Mouse (Mus musculus): ENCODE measurements around the gene Hoxd12. TPM values are rescaled to one million over a fixed set of nuclear protein-coding genes. Genes with fewer than 3 reads are reported as not detected.

Gene Hoxd12
- polyA plus RNA-seq, 1 experiment from 2014 or later: not detected

DNA sequence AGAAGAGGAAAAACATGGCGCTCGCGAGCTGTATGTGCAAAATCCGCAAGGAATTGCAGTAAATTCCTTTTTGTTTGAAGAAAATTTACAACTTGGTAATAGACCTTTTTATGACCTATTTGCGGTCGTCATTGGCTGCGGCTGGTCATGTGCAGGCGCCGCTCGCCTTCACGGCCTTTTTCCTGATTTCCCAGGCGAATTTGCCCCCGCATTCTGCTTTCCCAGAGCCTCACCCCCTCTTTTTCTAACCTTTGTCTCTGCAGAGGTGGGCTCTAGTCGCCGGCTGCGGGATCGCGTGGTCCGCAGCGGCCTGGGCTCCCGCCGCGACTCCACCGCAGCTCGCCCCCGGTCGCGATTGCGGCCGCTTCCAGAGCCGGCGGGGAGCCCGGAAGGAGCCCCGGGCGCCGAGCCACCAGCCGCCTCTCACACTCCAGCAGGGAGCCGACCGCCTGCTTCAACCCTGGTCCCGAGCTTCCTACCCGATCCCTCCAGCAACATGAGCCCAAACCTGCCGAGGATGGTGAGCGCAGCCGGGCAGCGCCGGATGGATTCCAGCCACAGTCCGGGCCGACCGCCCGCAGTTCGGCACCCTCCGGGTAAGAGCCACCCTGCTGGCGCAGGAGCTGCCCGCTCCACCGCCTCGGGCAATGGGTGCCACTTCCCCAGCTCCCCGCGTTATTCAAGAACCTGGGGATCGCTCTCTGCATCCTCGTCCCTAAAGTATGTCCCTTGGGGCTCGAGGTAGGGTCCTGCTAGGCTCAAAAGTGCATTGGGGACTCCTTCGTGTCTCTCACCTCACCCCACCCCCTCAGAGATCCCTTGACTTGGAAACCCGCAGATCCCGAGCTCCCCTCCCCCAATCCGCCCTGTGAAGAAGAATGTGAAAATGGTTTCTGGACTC lies 37.2 kb downstream of the Hoxd12 start, which contains the start of the genes Hoxd3 and Hoxd4:
Hoxd3 (plus strand) TSS at position 207 of the 901 bp plus-strand sequence.
Hoxd4 (plus strand) TSS at position 209 of the 901 bp plus-strand sequence.
- Histone ChIP-seq H3K4me2 (peak within 1 kb of the TSS; percentile 44), H3K27ac (replicated peaks) (peak within 1 kb of the TSS; percentile 73), H3K4me3 (peak within 1 kb of the TSS; percentile 34), H3K36me3 (no peaks in the 10 kb centered on the region), H3K27me3 (peaks cover 81% of the 10 kb centered on the region), H3K9ac (peak within 1 kb of the TSS; percentile 3; the same call in 1 of the 2 replicates), H3K9me3 (no peaks in the 10 kb centered on the region), H3K4me1 (replicated peaks) (peaks cover 12% of the 10 kb centered on the region)
- no peak; the same call in 1 of the 2 replicates for ATAC-seq (ENCODE audit: low FRiP score, low read depth)
- WGBS: under 1% methylated on average over 65 of the region's 65 CpGs

DNA sequence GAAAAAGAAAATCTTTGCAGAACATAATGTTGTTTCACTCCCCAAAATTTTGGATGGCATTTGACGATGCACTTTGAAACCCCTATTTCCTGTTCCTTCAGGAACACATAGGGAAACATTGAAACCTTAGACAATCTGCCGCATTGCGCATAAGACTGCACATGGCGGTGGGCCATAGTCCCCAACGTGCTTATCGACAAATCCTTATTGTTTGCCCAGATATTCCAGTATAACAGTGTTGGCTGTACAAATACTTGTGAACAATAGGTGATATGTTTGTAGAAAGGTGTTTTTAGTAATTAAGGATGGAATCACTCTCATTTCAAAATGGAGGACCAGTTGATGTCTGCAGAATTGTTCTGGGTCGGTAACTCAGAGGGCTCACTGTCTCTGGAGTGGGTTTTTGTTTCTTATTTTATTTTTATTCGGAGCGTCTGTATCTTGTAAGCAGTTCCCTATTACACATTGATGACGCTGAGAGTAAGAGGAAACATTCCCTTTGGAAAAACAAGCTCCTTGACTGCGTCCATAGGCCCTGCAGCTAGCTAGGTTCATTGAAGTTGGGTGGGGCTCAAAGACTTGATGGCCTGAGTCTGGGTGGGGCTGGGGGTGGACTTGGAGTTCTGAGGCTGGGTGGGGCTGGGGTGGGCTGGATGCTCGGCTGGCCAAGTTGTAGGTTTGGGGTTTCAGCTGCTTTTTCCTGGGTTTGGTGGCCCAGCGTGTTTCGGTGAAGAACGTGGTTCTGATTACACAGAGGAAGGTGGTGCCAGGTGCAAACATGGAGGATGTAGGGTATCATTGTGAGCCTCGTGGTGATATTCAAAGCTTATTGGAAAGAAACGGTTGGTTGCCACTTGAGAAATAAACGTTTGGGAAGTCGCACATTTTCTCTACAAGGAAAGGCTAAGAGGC lies 38.7 kb downstream of the Hoxd12 start:
- ATAC-seq (ENCODE audit: low FRiP score, low read depth): no peak
- no peaks in the 10 kb centered on the region for H3K9me3 ChIP-seq
- no peak overlapping the region for H3K9ac ChIP-seq
- H3K4me2 ChIP-seq: no peak overlapping the region
- no peaks in the 10 kb centered on the region for H3K36me3 ChIP-seq
- H3K4me1 ChIP-seq (replicated peaks): peaks cover 12% of the 10 kb centered on the region
- H3K27me3 ChIP-seq: peaks cover 81% of the 10 kb centered on the region
- H3K27ac ChIP-seq (replicated peaks): no peak overlapping the region; the same call in 1 of the 2 replicates
- H3K4me3 ChIP-seq: peak overlapping the region; percentile 34
- 6% methylated on average over 19 of the region's 19 CpGs for WGBS

DNA sequence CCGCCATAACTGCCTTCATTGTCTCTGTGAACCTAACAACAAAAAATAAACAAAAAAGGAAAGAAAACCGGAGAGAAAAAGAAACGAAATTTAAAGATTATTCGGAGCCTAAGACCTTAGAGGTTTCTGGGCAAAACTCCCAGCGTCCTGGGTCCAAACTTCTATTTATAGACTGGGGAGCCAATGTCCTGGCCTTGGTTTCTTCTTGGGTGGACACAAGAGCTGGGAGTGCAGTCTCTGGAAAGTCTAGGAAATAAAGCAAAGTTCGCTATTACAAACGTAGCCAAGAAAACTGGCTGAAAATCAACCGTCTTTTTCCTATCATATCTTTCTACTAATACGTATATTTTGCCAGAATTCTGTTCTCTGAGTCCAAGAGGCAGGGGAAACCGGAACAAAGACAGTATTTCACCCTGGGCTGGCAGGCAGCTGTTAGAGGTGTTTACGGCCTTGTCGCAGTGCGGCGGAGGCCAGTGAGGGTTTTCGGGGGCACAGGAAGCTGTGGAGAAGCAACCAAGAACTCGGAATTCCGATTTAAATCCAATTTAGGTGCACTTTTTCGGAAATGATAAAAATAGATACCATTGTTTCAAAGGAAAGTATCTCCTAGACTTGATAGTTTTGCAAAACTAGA lies 39.5 kb downstream of the Hoxd12 start:
- Histone ChIP-seq H3K9me3 (no peaks in the 10 kb centered on the region), H3K4me1 (replicated peaks) (peaks cover 12% of the 10 kb centered on the region), H3K4me3 (peak overlapping the region; percentile 34), H3K4me2 (peak overlapping the region; percentile 66; the same call in 1 of the 2 replicates), H3K9ac (no peak overlapping the region), H3K36me3 (no peaks in the 10 kb centered on the region), H3K27ac (replicated peaks) (no peak overlapping the region; the same call in 1 of the 2 replicates), H3K27me3 (peaks cover 81% of the 10 kb centered on the region)
- 6% methylated on average over 18 of the region's 18 CpGs for WGBS
- ATAC-seq (ENCODE audit: low FRiP score, low read depth): no peak

- WGBS: under 1% methylated on average over 14 of the region's 14 CpGs
- Histone ChIP-seq H3K9ac (no peak overlapping the region), H3K27ac (replicated peaks) (no peak overlapping the region), H3K27me3 (peaks cover 80% of the 10 kb centered on the region), H3K4me2 (peak overlapping the region; percentile 66), H3K4me3 (0 out of 2 replicates have a peak overlapping the region, but pooled peaks have one; percentile 34), H3K36me3 (no peaks in the 10 kb centered on the region), H3K4me1 (replicated peaks) (peaks cover 12% of the 10 kb centered on the region), H3K9me3 (no peaks in the 10 kb centered on the region)
- ATAC-seq (ENCODE audit: low FRiP score, low read depth): no peak; the same call in 1 of the 2 replicates
These were observed 40.1 kb downstream of the Hoxd12 start for GRCm38 (mm10) chr2:74714881-74715280.

DNA sequence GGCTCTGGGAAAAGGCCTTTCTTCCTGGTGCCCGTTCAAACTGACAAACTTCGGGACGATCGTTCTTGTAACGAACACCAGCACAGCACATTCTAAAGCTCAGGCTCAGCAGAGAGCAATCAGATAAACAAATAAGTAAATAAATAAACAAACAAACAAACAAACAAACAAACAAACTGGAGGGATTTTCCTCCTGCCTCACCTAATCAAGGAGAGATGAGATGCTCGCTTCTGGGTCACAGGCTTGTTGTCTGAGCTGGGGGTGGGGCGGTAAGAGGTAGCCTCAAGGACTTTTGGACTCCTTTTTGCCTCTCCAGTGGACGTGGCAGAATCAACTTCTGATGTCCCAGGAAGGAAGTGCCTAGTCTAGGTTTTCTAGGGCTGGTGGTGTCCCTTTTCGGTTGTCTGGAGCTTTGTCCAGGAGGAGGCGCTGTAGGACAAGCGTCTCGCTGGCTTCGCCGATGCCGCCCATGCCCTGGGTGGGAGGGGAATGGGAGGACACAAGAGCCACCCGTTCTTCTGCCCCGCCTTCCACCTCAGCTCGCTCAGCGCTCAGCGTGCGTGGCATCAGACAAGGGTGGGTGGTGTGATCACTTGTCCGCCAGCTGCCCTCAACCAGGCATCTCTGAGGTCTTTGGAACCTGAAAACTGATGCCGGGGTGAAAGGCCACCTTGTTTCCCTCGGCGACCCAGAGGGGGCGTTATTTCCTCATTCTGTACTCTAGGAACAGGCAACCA lies 40.9 kb downstream of the Hoxd12 start:
- H3K9me3 ChIP-seq: no peaks in the 10 kb centered on the region
- no peak overlapping the region for H3K9ac ChIP-seq
- WGBS: 3% methylated on average over 26 of the region's 26 CpGs
- H3K4me1 ChIP-seq (replicated peaks): peaks cover 12% of the 10 kb centered on the region
- H3K36me3 ChIP-seq: no peaks in the 10 kb centered on the region
- peaks cover 78% of the 10 kb centered on the region for H3K27me3 ChIP-seq
- peak overlapping the region; percentile 66 for H3K4me2 ChIP-seq
- peak overlapping the region; percentile 37 for H3K4me3 ChIP-seq
- ATAC-seq (ENCODE audit: low FRiP score, low read depth): peak; percentile 76
- no peak overlapping the region for H3K27ac ChIP-seq (replicated peaks)

GRCm38 (mm10) chr2:74720384-74720783 lies 45.6 kb downstream of the Hoxd12 start:
- Histone ChIP-seq H3K36me3 (no peaks in the 10 kb centered on the region), H3K27me3 (peaks cover 84% of the 10 kb centered on the region), H3K27ac (replicated peaks) (no peak overlapping the region), H3K4me2 (no peak overlapping the region), H3K4me3 (no peak overlapping the region), H3K9ac (no peak overlapping the region), H3K4me1 (replicated peaks) (peaks cover 5% of the 10 kb centered on the region), H3K9me3 (no peaks in the 10 kb centered on the region)
- 10% methylated on average over 2 of the region's 2 CpGs for WGBS
- ATAC-seq (ENCODE audit: low FRiP score, low read depth): no peak

DNA sequence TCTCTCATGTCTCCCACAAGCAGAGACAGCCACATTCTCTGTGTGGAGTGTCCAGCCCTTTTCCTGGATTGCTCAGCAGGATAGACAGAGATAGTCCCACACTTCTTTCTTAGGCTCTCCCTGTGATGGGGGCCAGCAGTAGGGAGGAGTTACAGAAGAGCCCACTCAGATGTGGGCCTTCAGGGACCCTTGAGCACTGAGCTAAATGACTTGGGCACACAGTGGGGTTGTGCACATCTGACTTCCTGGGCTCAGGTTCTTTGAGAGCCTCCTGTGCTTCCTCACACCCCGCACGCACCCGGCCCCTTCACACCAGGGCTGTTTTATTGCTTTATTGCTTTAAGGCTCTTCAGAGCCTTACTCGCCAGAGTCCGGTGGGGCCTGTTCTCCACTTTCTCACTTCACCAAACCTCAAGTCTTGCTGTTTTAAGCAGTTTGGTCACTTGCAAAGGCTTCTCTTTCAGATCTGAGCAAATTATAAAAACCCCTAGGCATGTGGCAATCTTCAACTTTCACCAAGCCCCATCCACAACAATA lies 46.2 kb downstream of the Hoxd12 start:
- 17% methylated on average over 5 of the region's 5 CpGs for WGBS

GRCm38 (mm10) chr2:74721882-74722281 lies 47.1 kb downstream of the Hoxd12 start:
- Histone ChIP-seq H3K4me2 (0 out of 2 replicates have a peak overlapping the region, but pooled peaks have one; percentile 1), H3K36me3 (no peaks in the 10 kb centered on the region), H3K9me3 (no peaks in the 10 kb centered on the region), H3K9ac (no peak overlapping the region), H3K4me3 (no peak overlapping the region), H3K27me3 (peaks cover 79% of the 10 kb centered on the region), H3K27ac (replicated peaks) (no peak overlapping the region), H3K4me1 (replicated peaks) (peaks cover 9% of the 10 kb centered on the region)
- whole genome bisulfite sequencing: 13% methylated on average over 6 of the region's 6 CpGs
- ATAC-seq (ENCODE audit: low FRiP score, low read depth): no peak

More for the DNA sequence above, 46.2 kb downstream of the Hoxd12 start:
- Histone ChIP-seq H3K4me2 (0 out of 2 replicates have a peak overlapping the region, but pooled peaks have one; percentile 6), H3K4me1 (replicated peaks) (peaks cover under 1% of the 10 kb centered on the region), H3K27me3 (peaks cover 79% of the 10 kb centered on the region), H3K36me3 (no peaks in the 10 kb centered on the region), H3K4me3 (no peak overlapping the region), H3K9me3 (no peaks in the 10 kb centered on the region), H3K9ac (no peak overlapping the region), H3K27ac (replicated peaks) (no peak overlapping the region)
- no peak for ATAC-seq (ENCODE audit: low FRiP score, low read depth)

DNA sequence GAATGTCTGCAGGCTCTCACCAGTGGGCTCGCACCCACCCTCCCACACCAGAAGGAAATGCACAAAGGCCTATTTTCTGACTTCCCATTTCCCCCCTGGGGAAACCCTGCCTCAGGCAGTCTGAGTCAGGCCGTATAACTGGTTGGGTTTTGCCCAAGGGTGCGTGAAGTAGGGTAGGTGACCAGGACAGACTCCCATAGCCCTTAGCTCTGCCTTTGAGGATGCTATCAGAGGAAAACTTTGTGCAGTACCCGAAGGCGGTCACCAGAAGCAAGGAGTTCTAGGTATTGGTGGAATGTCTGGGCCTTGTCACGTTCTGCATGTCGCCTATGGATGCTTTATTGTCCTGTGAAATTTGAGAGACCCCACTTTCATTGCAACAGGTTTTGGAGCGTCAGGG lies 48.1 kb downstream of the Hoxd12 start:
- Histone ChIP-seq H3K36me3 (no peaks in the 10 kb centered on the region), H3K9ac (no peak overlapping the region), H3K4me3 (peak overlapping the region; percentile 4; the same call in 1 of the 2 replicates), H3K4me2 (peak overlapping the region; percentile 28), H3K4me1 (replicated peaks) (peaks cover 16% of the 10 kb centered on the region), H3K27ac (replicated peaks) (no peak overlapping the region), H3K27me3 (peaks cover 75% of the 10 kb centered on the region), H3K9me3 (no peaks in the 10 kb centered on the region)
- 8% methylated on average over 8 of the region's 8 CpGs for WGBS
- no peak for ATAC-seq (ENCODE audit: low FRiP score, low read depth)

DNA sequence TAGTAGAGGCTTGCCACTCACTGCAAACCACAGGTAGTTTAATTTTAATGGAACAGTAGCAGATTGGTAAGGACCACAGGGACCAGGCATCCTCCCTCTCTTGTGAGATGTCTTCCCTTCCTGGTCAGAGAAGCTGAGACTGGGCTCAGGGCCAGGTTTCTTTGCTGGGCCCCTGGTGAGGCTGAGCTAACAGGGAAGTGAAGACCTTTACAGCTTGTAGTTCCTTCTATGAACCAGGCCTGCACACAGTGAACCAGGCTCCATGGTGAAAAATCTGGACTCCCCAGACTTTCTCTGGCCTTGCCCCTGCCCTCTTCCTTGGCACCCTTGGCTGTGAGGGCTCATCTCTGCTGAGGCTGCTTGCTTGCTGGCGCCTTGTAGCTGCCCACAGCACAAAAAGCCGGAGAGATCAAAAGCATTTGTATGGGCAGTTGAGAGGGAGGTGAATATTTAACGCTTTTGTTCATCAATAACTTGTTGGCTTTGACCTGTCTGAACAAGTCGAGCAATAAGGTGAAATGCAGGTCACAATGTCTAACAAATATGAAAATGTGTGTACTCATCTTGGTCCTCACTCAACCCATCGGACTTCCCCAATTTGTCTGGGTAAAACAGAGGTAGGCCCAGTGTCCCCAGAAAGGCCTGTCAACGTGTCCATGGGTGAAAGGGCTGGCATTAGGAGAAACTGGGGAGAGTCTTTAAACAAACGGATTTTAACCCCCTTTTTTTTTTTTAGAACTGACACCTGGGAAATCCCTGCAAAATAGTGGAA lies 49.6 kb downstream of the Hoxd12 start:
- Histone ChIP-seq H3K4me1 (replicated peaks) (peaks cover 16% of the 10 kb centered on the region), H3K4me2 (peak overlapping the region; percentile 28), H3K9me3 (no peaks in the 10 kb centered on the region), H3K36me3 (no peaks in the 10 kb centered on the region), H3K27me3 (peaks cover 77% of the 10 kb centered on the region), H3K4me3 (no peak overlapping the region), H3K27ac (replicated peaks) (peak overlapping the region; percentile 56), H3K9ac (no peak overlapping the region)
- 16% methylated on average over 7 of the region's 7 CpGs for WGBS
- ATAC-seq (ENCODE audit: low FRiP score, low read depth): no peak

All from hindbrain, embryonic 15.5 days (tissue).